Mouse (Mus musculus) kidney, postnatal 0 days (tissue): ENCODE results near the gene Vps35l. TPM values are rescaled to one million over a fixed set of nuclear protein-coding genes. Genes with fewer than 3 reads are reported as not detected.

Experiments used
- ATAC-seq: fragments of 200-750 bp; cut with Nextera tagmentation; replicated peaks from 2 replicates; pipeline ENCODE4 v1.8.0; 2017; ENCODE audit warnings: low read depth, moderate number of reproducible peaks, moderate TSS enrichment, moderate library complexity; ENCODE audit not compliant: low FRiP score
- DNase-seq: peaks from one replicate; pipeline ENCODE4 v3.0.0-alpha.2; 2016; ENCODE audit warnings: low spot score
- H3K27ac ChIP-seq: fragments of 300-500 bp; sonication (generic); 2 replicates; pipeline ENCODE4 v1.5.1; 2014; ENCODE audit warnings: mild to moderate bottlenecking
- H3K27me3 ChIP-seq: fragments of 300-500 bp; sonication (generic); 2 replicates; pipeline ENCODE4 v1.6.1; 2014; ENCODE audit warnings: low read length, mixed read lengths; ENCODE audit not compliant: insufficient read depth
- H3K36me3 ChIP-seq: fragments of 300-500 bp; sonication (generic); 2 replicates; pipeline ENCODE4 v1.6.1; 2014; ENCODE audit warnings: low read length, mixed read lengths; ENCODE audit not compliant: insufficient read depth
- H3K4me1 ChIP-seq: fragments of 300-500 bp; sonication (generic); replicated peaks from 2 replicates; pipeline ENCODE4 v1.6.1; 2014; ENCODE audit warnings: antibody characterized with exemption, low read length, mixed read lengths; ENCODE audit not compliant: insufficient read depth
- H3K4me2 ChIP-seq: fragments of 300-500 bp; sonication (generic); 2 replicates; pipeline ENCODE4 v1.6.1; 2014; ENCODE audit warnings: mild to moderate bottlenecking, low read length, moderate library complexity, mixed read lengths
- H3K4me3 ChIP-seq: fragments of 300-500 bp; sonication (generic); replicated peaks from 2 replicates; pipeline ENCODE4 v1.5.1; 2014; ENCODE audit warnings: low read depth, low read length
- H3K9ac ChIP-seq: fragments of 300-500 bp; sonication (generic); 2 replicates; pipeline ENCODE4 v1.6.1; 2014; ENCODE audit warnings: low read depth, low read length
- H3K9me3 ChIP-seq: fragments of 300-500 bp; sonication (generic); replicated peaks from 2 replicates; pipeline ENCODE4 v1.6.1; 2016; ENCODE audit warnings: low read length, inconsistent platforms, mixed read lengths
- CTCF ChIP-seq: IDR thresholded peaks from 2 replicates; pipeline ENCODE4 v1.5.1; 2016; ENCODE audit warnings: antibody characterized with exemption, low read depth, mild to moderate bottlenecking, moderate library complexity
- WGBS: fragments of 180-500 bp; shearing (Covaris S2); extraction: QIAGEN DNeasy Blood & Tissue Kit; methylation state at CpG from one replicate; pipeline ENCODE4 v1.1.7; 2014; 5-methylcytosine and 5-hydroxymethylcytosine counted together
- polyA plus RNA-seq: library from polyadenylated mRNA; unstranded; fragments of >200 nt; fragmentation: Nextera tagmentation; extraction: Ambion mirVana; gene quantifications from 2 replicates; pipeline ENCODE4 v1.2.1, GENCODE M21; 2015

Gene Vps35l
- polyA plus RNA-seq, 1 experiment from 2014 or later = 59.0 TPM

GRCm38 (mm10) chr7:118728846-118729587 is 11.0 kb upstream of the Vps35l start:
- Histone ChIP-seq H3K27me3 (no peaks in the 10 kb centered on the region), H3K36me3 (peaks cover 34% of the 10 kb centered on the region; the same call in 1 of the 2 replicates), H3K9me3 (no peaks in the 10 kb centered on the region), H3K27ac (no peak overlapping the region), H3K4me1 (no peaks in the 10 kb centered on the region), H3K4me2 (no peak overlapping the region), H3K4me3 (no peak overlapping the region), H3K9ac (no peak overlapping the region)
- DNase-seq (no peak), ATAC-seq (no peak)
- WGBS = 93% methylated on average over 13 of the region's 13 CpGs
- TF ChIP-seq CTCF = no peak

GRCm38 (mm10) chr7:118731781-118732180 is 8.2 kb upstream of the Vps35l start:
- Histone ChIP-seq H3K36me3 (peaks cover 31% of the 10 kb centered on the region; the same call in 1 of the 2 replicates), H3K9ac (no peak overlapping the region), H3K27me3 (no peaks in the 10 kb centered on the region), H3K27ac (no peak overlapping the region), H3K4me3 (no peak overlapping the region), H3K4me1 (no peaks in the 10 kb centered on the region), H3K4me2 (no peak overlapping the region), H3K9me3 (no peaks in the 10 kb centered on the region)
- WGBS = 91% methylated on average over 3 of the region's 3 CpGs
- TF ChIP-seq CTCF = no peak
- DNase-seq (no peak), ATAC-seq (no peak)

GRCm38 (mm10) chr7:118733225-118733624 is 6.8 kb upstream of the Vps35l start:
- Histone ChIP-seq H3K27ac (no peak overlapping the region), H3K36me3 (peaks cover 27% of the 10 kb centered on the region; the same call in 1 of the 2 replicates), H3K4me3 (no peak overlapping the region), H3K4me2 (no peak overlapping the region), H3K9me3 (no peaks in the 10 kb centered on the region), H3K4me1 (no peaks in the 10 kb centered on the region), H3K9ac (no peak overlapping the region), H3K27me3 (no peaks in the 10 kb centered on the region)
- no peak for TF ChIP-seq CTCF
- DNase-seq (no peak), ATAC-seq (no peak)
- WGBS = 88% methylated on average over 13 of the region's 13 CpGs

- no peak for DNase-seq
- ATAC-seq = no peak
- H3K9ac ChIP-seq = no peak overlapping the region
- TF ChIP-seq CTCF = peak; percentile 45
- H3K4me2 ChIP-seq = no peak overlapping the region
- H3K4me1 ChIP-seq = 0 out of 2 replicates have a peak, but pooled peaks cover 7% of the 10 kb centered on the region
- 0 out of 2 replicates have a peak, but pooled peaks cover 4% of the 10 kb centered on the region for H3K36me3 ChIP-seq
- H3K4me3 ChIP-seq = no peak overlapping the region
- H3K27me3 ChIP-seq = no peaks in the 10 kb centered on the region
- WGBS = 82% methylated on average over 1 of the region's 1 CpGs
- no peak overlapping the region for H3K27ac ChIP-seq
- H3K9me3 ChIP-seq = no peaks in the 10 kb centered on the region
Observed at GRCm38 (mm10) chr7:118738730-118739129, 1.3 kb upstream of the Vps35l start.

GRCm38 (mm10) chr7:118740532-118741338 is 709 bp downstream of the Vps35l start:
- H3K36me3 ChIP-seq = 0 out of 2 replicates have a peak, but pooled peaks cover 3% of the 10 kb centered on the region
- 0 out of 2 replicates have a peak, but pooled peaks cover 7% of the 10 kb centered on the region for H3K4me1 ChIP-seq
- H3K4me3 ChIP-seq = peak overlapping the region; percentile 68
- TF ChIP-seq CTCF = no peak
- ATAC-seq (peak; percentile 96), DNase-seq (peak; percentile 99)
- H3K27me3 ChIP-seq = no peaks in the 10 kb centered on the region
- H3K4me2 ChIP-seq = peak overlapping the region; percentile 68
- H3K27ac ChIP-seq = peak overlapping the region; percentile 44; the same call in 1 of the 2 replicates
- no peaks in the 10 kb centered on the region for H3K9me3 ChIP-seq
- WGBS = 4% methylated on average over 39 of the region's 41 CpGs
- peak overlapping the region; percentile 69 for H3K9ac ChIP-seq

GRCm38 (mm10) chr7:118742278-118742677 is 2.3 kb downstream of the Vps35l start:
- no peaks in the 10 kb centered on the region for H3K9me3 ChIP-seq
- H3K9ac ChIP-seq = no peak overlapping the region
- H3K4me1 ChIP-seq = 0 out of 2 replicates have a peak, but pooled peaks cover 7% of the 10 kb centered on the region
- DNase-seq (no peak), ATAC-seq (no peak)
- H3K36me3 ChIP-seq = peaks cover 17% of the 10 kb centered on the region
- no peak overlapping the region for H3K27ac ChIP-seq
- no peak overlapping the region for H3K4me2 ChIP-seq
- TF ChIP-seq CTCF = no peak
- H3K4me3 ChIP-seq = no peak overlapping the region
- WGBS = 85% methylated on average over 6 of the region's 6 CpGs
- H3K27me3 ChIP-seq = no peaks in the 10 kb centered on the region
